Mouse (Mus musculus): Measurements from ENCODE around the gene Bcor.

DNA sequence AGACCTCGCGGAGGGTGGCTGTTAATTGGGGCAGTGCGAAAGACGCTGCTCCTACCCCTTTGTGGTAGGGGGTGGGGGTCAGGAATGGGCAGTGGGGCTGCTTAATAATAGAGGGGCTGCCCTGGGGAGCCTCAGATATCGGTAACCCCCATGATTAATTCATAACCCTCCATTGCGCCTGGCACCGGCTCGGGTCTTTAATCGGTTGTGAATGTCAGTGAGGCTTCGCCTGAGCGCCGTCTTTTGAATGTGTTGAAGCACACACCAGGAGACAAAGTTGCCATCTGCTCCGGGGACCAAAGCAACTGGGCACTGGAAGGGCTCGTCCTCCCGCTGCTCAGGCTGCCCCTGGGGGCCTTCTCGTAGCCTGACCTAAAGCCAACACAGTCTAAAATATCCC, 158.8 kb downstream of the Bcor start:
- TF ChIP-seq CTCF (IDR thresholded peaks at IDR 0.05) (no peak), POLR2A (IDR thresholded peaks at IDR 0.05; ENCODE audit: insufficient read depth, low read depth, low read length) (no peak)

Measured in heart, adult 2 months (tissue).